Mouse (Mus musculus): ENCODE data around the gene Elovl6.

The Elovl6 gene

GRCm38 (mm10) chr3:129532180-129532864 lies at the start of gene Elovl6:
Elovl6 (plus strand) TSS chr3:129532355.
- peak; percentile 89 for DNase-seq

- no peak for DNase-seq
Measured at GRCm38 (mm10) chr3:129488774-129489173, 43.4 kb upstream of the Elovl6 start.

GRCm38 (mm10) chr3:129494123-129494522 lies 38.0 kb upstream of the Elovl6 start:
- DNase-seq = no peak

GRCm38 (mm10) chr3:129494731-129495130 lies 37.4 kb upstream of the Elovl6 start:
- DNase-seq = no peak

GRCm38 (mm10) chr3:129503781-129504180 lies 28.4 kb upstream of the Elovl6 start:
- DNase-seq = no peak

- DNase-seq = no peak
Measured at GRCm38 (mm10) chr3:129504928-129505327, 27.2 kb upstream of the Elovl6 start.

- DNase-seq = no peak
Measured at GRCm38 (mm10) chr3:129507736-129508135, 24.4 kb upstream of the Elovl6 start.

GRCm38 (mm10) chr3:129508571-129508970 lies 23.6 kb upstream of the Elovl6 start:
- DNase-seq = no peak

GRCm38 (mm10) chr3:129509725-129510124 lies 22.4 kb upstream of the Elovl6 start:
- no peak for DNase-seq

GRCm38 (mm10) chr3:129515863-129516436 lies 16.2 kb upstream of the Elovl6 start:
- peak; percentile 56 for DNase-seq

GRCm38 (mm10) chr3:129520499-129520898 lies 11.7 kb upstream of the Elovl6 start:
- DNase-seq = no peak

- no peak for DNase-seq
Measured at GRCm38 (mm10) chr3:129523456-129524143, 8.6 kb upstream of the Elovl6 start.

GRCm38 (mm10) chr3:129527046-129527445 lies 5.1 kb upstream of the Elovl6 start:
- DNase-seq = no peak

- DNase-seq = no peak
Measured at GRCm38 (mm10) chr3:129529311-129529710, 2.8 kb upstream of the Elovl6 start.

- DNase-seq = no peak
Measured at GRCm38 (mm10) chr3:129530461-129530860, 1.7 kb upstream of the Elovl6 start.

GRCm38 (mm10) chr3:129532865-129533742 lies 949 bp downstream of the Elovl6 start:
- DNase-seq = peak; percentile 67

GRCm38 (mm10) chr3:129533743-129534530 lies 1.8 kb downstream of the Elovl6 start:
- peak; percentile 67 for DNase-seq

- no peak for DNase-seq
Measured at GRCm38 (mm10) chr3:129535444-129535843, 3.3 kb downstream of the Elovl6 start.

- peak; percentile 99 for DNase-seq
Measured at GRCm38 (mm10) chr3:129536109-129536508, 4.0 kb downstream of the Elovl6 start.

- no peak for DNase-seq
Measured at GRCm38 (mm10) chr3:129537954-129538353, 5.8 kb downstream of the Elovl6 start.

- DNase-seq = no peak
Measured at GRCm38 (mm10) chr3:129540882-129541281, 8.7 kb downstream of the Elovl6 start.

GRCm38 (mm10) chr3:129541456-129541855 lies 9.3 kb downstream of the Elovl6 start:
- no peak for DNase-seq

Measured in cerebellum, adult 9-10 months (tissue).